Mouse (Mus musculus) Muller cell, postnatal 12 days (primary cell): ENCODE results near the gene 1700029I15Rik.

Experiments
- DNase-seq: peaks from one replicate; pipeline ENCODE4 v3.0.0-alpha.2; 2015; ENCODE audit errors: inconsistent ontology term

Gene 1700029I15Rik

DNA sequence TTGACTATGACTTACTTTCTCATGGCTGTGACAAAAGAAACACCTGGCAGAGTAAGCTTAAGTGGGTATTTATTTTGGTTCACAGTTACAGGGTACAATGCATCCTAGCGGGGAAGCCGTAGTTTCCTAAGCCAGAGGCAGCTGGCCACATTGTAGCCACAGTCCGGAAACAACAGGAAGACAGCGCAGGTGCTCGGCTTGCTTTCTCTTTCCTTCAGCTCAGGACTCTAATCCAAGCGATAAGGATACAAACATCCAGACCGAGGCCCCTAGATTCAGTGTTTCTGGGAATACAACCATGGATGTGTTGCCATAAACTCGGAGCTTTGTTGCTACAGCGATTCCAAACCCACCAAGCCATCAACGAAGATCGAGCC, 8.9 kb upstream of the 1700029I15Rik start:
- DNase-seq = no peak

DNA sequence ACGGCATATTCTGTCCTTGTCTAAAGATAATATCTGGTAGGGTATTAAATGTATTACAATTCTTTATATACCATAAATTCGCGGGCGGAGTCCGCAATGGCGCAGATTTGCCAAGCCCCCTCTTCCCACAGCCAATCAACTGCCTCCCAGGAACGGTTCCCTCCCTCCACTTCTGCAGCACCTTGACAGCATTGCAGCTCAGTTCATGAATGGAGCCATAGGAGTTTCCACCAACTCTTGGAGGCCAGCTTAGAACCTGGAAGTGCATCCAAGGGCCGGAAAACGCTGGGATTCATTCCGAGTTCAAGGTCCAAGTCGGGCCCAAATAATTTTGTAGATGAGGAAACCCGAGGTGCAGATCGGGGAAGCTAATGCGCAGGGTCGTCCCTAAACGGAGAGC, 7.8 kb upstream of the 1700029I15Rik start, which contains the start of the genes Pex16 and Large2:
TSS of gene Pex16 (plus strand) at position 163 of the 400 bp plus-strand sequence.
TSS of gene Large2 (minus strand) at position 356 of the 400 bp plus-strand sequence.
- DNase-seq = peak; percentile 51

DNA sequence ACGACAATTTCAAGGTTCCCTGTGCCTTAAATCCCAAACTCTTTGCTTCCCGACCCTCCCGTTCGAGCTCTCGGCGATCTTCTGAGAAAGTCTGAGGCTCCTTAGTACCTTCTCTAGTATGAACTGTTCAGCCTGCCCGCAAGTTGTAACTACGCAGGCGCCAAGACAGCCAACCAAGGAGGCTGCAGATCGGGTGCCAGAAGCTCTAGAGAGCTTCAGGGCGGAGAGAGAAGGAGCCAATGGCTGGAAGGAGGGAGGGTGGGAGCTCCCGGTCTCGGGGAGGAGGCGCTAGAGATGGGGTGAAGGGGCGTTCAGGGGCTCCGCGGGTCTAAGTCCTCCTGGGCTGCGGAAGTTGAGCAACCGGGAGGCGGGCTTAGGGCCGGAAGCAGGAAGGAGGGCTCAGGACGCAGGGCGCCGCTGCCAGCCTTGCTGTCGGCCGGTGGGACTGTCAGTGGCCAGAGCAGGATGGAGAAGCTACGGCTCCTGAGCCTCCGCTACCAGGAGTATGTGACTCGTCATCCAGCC, 7.2 kb upstream of the 1700029I15Rik start:
- peak; percentile 100 for DNase-seq

DNA sequence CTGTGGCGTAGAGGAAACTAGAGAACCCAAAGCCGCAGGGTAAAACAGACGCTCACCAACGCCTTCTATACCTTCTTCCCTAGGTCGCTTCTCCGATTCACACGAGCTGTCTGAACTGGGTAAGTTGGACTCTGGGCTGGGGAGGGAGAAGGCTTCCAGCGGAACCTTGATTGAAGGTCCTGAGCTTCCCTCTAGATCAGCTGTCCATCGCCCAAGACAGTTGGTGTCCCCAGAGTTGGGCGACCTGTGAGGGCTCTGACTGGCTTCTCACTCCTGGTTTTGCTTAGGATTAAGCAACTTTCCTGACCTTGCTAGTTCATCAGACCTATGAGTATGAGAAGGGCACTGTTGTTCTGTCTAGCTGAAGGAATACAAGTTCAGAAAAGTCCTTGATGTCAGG, 6.5 kb upstream of the 1700029I15Rik start:
- DNase-seq = no peak

DNA sequence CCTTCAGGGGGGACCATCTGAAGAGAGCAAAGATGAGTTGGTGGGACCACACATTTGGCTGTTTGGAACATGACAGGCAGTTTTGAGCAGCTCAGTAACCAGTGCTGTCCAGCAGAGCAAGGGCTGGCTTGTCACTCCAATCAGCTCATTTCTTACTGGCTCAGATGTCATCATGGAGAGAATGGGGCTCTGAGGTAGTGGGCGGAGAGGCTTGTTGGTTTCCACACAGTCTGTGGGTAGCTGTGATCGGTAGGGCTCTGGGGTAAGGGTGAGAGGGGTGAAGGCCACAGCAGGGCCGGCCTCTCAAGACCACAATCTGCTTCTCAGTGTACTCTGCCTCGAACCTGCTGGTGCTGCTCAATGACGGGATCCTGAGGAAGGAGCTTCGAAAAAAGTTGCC, 6.0 kb upstream of the 1700029I15Rik start:
- no peak for DNase-seq

DNA sequence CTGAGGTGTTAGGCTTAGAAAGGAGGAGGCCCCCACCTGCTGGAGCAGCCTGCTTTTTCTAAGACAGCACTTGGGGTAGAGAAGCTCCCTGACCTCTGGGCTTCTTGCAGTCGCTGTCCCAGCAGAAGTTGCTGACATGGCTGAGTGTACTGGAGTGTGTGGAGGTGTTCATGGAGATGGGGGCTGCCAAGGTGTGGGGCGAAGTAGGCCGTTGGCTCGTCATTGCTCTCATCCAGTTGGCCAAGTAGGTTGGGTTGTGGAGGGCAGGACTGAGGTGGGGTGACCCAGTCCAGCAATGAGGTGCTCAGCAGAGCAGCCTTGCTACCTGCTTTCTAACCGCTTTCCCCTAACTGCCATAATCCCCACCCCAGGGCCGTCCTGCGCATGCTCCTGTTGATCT, 5.0 kb upstream of the 1700029I15Rik start:
- DNase-seq = no peak

DNA sequence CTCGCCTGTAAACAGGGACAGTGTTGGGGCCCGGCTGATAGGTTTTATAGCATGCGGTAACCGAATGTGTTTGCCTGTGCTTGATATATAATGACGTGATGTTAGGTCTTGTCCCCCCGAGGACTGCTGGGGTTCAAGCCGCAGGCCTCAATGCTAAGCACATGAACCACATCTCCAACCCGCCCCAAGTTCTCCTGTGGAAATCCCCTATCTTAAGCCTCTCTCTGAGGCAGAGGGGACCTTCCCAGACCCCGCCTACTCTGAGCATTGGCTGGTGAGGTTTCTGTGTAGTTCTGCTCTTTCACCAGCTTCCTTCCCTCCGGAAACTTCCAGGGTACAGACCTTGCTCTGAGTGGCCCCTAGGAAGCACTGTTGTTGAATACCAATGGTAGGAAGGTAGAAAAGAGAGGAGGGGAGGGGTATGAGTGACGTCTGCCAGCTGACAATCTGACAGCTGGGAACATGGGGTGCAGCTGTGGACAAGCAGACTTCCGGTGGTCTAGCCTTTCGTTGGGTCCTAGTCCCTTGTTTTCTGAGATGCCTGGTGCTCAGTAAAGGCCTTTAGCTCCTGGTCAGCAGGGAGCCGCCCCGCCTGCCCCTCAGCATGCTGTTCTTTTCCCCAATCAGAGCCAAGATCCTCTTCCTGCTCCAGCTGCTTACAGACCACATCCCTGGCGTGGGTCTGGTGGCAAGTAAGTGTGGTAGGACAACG, 2.4 kb upstream of the 1700029I15Rik start:
- no peak for DNase-seq

DNA sequence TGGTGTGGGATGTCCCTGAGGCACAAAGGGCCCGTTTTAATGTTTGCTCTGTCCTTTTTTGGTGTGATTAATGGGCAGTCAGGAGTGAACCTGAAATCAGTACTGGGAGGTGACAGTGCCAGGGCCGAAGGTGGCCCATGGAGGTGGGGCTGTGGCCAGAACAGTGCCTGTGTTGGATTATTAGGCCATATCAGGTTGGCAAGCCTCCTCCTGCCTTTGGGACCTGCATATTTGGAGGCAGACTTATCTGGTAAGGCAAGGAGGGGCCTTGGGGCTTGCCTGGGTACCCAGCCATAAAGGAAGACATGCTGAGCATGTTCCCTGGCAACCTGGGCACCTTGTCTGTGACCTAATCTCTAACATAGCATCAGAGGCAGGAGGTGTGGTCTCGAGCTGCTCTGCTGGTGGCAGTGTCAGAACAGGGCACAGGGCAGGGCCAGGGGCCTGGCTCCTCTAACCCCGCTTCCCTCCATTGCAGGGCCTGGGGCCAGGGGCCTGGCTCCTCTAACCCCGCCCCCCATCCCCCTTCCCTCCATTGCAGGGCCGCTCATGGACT, 1.8 kb upstream of the 1700029I15Rik start:
- DNase-seq = no peak

DNA sequence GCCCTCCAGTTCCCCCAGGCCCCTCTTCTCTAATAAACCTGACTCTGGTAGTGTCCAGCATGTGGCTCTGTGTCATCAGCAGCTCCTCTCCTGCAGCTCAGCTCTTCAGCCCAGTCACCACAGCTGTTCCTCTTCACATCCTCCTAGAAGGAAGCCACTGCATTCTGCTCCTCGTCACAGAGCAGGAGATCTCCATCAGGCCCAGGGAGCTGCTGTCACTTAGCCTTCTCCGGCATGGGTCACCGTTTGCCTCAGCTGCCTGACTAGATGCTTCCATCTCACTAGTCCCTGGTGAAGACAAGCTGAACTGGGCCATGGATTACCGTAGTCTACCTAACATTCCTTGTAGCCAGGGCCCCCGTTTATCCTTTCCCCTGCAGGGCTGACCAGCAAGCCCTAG, 1.2 kb upstream of the 1700029I15Rik start:
- DNase-seq = no peak

DNA sequence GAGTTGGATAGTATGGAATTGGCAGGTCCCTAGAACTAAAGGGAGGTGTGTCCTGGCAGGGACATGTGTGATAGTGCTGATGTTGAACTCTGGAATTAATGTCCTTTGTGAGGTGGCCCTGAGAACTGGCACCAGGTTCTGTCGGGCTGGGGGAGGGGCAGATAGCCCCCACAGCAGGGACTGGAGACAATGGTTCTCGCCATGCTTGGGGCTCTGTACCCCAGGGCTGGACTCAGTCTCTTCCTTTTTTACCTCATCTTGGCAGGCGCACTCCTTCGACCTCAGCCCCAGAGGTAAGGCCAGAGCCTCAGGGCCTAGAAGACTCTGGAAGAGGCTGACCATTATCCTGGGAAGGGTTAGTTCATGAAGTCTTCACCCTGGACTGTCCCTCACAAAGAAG, 421 bp downstream of the 1700029I15Rik start:
- no peak for DNase-seq

DNA sequence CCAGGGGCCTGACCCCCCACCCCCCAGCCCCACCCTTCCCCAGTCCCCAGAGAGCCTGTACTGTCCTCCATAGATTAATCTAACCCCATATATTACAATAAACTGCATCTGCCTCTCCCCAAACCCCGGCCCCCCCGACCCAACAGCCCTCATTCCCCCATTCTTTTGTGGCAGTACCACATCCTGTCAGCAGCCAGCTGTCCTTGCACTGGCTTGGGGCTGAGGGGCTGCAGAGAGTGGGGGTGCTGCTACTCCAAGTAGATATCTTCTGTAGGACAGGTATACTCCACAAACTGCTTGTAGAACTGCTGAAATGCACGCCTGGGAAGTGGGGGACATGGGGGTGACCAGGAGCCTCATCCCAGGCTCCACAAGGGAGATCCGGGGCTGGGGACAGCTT, 1.8 kb downstream of the 1700029I15Rik start:
- DNase-seq = no peak

DNA sequence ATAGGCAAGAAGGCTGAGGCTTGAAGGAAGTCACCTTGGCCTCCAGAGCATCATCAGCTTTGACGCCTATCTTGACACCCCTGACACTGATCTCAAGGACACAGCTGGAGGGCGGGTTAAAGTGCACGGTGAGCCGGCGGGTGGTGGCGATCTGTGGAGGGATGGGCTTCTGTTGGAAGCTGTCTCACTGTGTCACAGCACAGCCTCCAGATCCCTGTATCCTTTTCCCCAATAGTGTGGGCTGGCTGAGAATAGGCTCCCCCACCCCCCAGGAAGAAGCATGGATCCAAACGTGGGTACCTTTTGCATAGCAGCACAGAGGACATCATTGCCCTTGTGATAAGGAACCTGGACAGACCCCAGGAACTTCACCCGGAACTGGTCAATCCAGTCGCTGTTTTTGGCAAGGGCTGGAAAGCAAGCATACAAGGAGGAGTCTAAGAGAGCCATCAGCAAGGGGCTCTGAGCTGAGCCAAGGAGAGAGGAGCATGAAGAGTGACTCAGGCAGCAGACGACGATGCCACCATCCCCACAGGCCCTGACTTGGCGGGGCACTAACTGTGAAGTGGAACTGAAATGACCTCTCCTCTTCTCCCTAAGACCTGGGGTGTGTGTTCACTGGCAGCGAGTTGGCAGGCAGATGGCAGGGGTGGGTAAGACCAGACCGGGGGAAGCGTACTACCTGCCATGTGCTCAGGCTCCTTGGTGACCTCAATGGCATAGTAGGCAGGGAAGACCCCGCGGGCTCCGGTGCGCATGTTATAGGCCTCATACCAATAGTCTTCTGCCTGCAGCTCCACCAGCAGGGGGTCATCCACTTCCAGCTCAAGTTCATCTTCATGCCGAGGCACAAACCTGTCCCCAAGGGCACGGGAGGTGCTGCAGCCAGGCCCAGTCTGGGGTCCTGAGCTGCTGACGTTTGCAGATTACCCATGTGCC, 3.0 kb downstream of the 1700029I15Rik start:
- DNase-seq = no peak

DNA sequence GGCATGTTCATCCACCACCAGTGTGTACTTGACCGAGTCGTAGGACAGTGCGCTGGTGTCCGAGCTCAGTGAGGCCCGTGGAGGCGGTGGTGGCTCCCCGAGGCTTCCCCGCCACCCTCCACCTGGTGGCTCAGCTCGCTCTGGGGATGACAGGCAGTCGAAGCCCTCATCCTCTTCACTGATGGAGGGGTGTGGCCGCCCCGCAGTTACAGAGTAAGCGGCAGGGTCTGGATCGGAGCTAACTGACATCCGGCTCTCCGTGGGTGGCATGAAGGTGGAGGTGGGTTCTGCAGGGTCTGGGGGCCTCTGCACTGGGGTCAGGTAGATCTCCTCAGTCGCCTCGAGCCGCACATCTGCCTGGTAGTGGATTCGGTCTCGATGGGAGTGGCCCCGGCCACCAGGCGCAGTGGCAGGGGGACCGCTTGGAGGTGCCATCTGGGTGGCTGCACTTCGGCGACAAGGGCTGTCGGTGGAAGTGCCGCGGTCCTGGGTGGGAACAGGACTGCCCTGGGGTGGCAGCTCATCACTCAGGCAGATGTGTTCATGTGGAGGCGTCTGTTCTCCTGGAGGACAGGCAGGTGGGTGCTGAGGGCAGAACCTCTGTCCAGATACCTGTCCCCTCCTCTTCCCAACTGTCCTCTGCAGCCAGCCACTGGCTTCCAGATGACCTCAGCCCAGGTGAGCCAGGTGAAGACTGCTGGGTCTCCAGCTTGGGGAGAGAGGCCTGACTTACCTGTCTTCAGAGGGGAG, 4.7 kb downstream of the 1700029I15Rik start:
- no peak for DNase-seq

DNA sequence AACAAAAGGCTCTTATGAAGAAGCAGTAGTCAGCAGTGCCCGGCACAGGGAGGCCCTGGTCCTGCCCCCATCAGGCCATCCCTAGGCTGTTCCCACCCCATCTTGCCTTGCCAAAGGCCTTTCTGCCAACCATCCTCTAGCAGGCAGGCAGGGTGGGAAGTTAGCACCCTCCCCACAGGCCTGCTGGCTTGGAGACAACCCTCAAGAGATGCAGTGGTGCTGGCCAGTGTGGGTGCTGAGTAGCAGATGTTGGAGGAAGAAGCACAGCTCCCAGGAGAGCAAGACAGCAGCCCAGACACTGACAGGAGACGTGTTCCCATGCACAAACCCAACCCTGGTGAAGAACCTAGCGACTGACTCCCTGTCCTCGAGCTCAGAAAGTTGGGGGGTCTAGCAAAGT, 5.3 kb downstream of the 1700029I15Rik start:
- no peak for DNase-seq

DNA sequence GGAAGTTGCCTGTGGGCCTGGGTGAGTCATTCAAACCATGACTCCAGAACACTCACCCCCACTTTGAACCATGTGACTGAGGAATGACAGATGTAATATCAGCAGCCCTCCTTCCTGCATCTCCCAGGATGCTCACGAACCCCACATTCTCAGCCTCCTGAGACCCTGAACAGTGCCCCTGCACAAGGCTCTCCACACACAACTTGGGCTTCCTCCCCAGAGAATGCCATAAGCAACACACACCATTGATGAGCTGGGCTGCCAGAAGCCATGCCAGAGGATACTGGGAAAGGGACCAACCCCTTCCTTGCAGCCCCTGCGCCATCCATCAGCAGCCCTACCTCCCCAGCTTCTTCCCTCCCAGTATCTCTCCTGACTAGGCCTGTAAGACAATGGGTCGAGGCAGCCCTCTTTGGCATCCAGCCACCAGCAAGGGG, 5.8 kb downstream of the 1700029I15Rik start:
- DNase-seq = no peak

DNA sequence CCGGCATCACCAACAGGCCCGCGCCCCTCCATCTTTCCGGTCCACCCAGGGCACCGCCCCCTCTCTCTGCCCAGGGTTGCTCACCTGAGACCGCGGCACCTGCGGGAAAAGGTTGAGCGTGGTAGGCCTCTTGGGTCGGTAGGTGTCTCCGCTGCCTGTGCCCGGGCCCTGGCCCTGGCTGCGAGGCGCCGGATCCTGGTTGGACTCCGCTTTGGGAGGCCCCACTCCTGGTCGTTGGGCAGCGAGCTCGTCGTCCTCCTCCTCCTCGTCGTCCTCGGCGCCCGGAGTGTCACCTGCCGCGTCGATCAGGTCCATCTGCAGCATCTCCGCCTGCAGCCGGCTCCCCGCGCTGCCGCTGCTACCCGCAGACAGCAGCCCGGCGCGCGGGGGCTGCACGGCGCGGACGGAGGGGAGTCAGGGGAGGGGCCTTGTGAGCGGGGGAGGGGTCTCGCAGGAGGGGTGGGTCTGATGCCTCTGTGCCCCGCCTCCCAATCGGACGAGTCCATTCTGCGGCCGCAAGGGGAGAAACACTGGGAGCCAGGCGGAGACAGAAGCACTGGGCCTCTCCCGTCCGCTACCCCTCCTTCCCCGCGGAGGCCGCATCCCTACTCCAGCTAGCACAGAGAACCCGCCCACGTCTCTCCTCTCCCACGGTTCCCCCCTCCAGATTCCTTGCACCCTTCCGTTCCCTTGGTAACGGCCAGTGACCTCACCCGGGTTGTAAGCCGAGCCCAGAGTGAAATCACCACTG, 6.7 kb downstream of the 1700029I15Rik start:
- peak; percentile 97 for DNase-seq

DNA sequence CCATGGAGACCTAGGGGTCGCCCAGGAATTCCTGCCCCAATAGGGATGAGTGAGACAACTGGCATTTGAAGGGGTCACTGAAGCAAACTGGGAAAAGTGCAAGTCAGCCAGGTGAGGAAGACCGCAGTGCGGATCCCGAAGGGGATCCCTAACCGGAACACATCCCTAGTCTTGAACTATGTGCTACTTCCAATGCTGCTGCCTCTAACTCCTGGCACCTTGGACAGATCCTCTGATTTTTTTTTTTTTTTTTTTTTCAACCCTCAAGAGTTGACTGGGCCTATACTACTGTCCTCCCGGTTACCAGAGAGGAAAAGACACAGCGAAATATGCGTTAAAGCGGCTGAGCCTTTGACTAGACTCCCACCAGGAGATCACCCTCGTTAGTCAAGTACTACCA, 7.3 kb downstream of the 1700029I15Rik start:
- DNase-seq = no peak

DNA sequence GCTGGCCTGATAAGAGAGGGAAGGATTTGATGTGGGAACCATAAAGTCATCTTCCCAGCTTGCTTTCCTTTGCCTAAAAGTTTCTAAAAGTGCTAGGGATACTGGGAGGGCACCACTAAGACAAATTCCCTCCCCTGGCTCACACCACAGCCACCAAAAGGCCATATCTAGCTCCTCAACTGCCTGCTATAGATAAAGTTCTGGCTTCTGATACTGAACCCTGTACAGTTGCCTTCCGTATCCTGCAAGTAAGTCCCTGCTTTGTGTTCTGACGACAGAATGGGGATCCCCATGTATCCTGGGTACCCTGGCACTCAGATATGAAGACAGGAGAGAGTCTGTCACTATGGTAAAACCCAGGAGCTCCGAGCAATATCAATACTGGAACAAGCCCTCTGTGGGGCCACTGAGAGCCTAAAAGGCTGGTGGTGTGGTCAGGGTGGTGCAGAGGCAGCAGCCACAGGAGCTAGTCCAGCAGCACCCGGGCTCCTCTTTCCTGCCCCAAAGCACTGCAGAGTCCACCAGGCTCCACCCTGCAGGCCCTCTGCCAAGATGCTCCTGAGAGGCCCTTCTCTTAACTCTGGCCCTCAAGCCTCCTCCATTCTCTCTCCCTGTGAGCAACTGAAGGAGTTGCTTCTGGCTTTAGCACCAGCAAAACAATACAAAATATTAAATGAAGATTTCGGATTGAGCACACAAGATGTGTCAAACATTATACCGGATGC, 8.0 kb downstream of the 1700029I15Rik start:
- no peak for DNase-seq

DNA sequence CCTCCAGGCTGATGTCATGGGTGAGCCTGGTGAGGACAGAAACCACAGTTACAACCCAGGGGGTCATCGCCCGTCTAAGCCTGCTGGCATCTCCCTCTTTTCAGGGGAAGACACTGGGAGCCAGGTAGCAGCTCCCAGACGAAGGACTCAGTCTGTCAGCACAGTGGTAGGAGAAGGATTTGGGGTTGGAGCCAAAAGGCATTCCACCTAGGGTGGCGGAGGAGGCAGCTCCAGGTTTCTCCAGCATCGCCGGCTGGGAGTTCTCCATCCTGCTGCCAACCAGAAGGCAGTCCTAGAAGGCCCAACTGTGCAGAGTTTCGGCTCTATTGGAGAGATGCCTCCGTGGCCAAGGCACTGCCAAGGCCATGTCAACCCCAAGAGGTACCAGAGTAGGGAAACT, 8.8 kb downstream of the 1700029I15Rik start:
- no peak for DNase-seq

DNA sequence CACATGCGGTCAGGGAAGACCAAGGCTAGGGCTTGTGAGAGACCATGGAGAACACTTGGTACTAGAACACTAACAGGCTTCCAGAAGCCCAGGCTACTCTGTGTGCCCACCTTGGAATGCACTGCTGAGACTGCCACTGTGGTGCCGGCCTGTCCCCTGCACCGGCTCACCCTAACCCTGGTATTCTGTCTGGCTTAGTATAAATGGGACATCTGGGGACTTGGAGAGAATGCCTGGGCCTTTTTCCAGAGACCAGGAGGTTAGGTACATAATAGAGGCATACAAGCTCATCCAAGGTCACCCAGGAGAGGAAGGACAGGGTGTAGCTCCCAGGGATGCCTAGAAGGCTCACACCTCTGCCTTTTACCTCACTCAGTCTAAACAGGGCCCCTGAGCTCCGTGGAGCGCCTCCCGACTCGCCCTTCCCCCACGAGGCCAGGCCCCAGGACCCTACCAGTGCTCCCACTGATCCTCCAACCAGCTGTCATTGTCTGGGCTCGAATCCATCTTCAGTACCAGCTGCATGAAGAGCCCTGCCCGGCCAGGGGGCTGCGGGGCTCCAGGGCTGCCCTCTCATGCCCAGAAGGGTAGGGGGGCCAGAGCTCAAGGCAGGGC, 9.5 kb downstream of the 1700029I15Rik start:
- peak; percentile 37 for DNase-seq
